Mouse (Mus musculus) testis, adult 2 months (tissue): ENCODE data around the gene Cnmd.

ENCODE experiments used
- CTCF ChIP-seq: fragments of 200-500 bp; IDR thresholded peaks from 2 replicates; pipeline ENCODE4 v1.5.1; 2012; ENCODE audit warnings: low read depth, mild to moderate bottlenecking, inconsistent platforms, low read length, moderate library complexity; ENCODE audit not compliant: control insufficient read depth, insufficient read depth, insufficient replicate concordance
- POLR2A ChIP-seq: fragments of 200-500 bp; IDR thresholded peaks from 2 replicates; pipeline ENCODE4 v1.6.1; 2012; ENCODE audit warnings: low read depth, mild to moderate bottlenecking, inconsistent platforms, low read length, moderate library complexity; ENCODE audit not compliant: control insufficient read depth

- no peak for TF ChIP-seq CTCF
- no peak for TF ChIP-seq POLR2A
Observed at GRCm38 (mm10) chr14:79672567-79672966, 10.6 kb upstream of the Cnmd start.
